Mouse (Mus musculus): ENCODE data around the gene Ak3. TPM values are rescaled to one million over a fixed set of nuclear protein-coding genes. Genes with fewer than 3 reads are reported as not detected.

The Ak3 gene
- polyA plus RNA-seq, 1 experiment from 2014 or later = 79.3 TPM

- H3K27ac ChIP-seq (ENCODE audit: low read length) = no peak overlapping the region
- H3K9me3 ChIP-seq (ENCODE audit: low read length) = no peaks in the 10 kb centered on the region
- H3K36me3 ChIP-seq (ENCODE audit: insufficient read depth, low read length) = peaks cover 23% of the 10 kb centered on the region
- no peaks in the 10 kb centered on the region for H3K4me1 ChIP-seq (ENCODE audit: insufficient read depth, low read depth, low read length)
- H3K4me3 ChIP-seq (ENCODE audit: low read depth, low read length) = no peak overlapping the region
- WGBS = 91% methylated on average over 7 of the region's 7 CpGs
- no peak overlapping the region for H3K9ac ChIP-seq (replicated peaks; ENCODE audit: low read depth)
- TF ChIP-seq CTCF (IDR thresholded peaks at IDR 0.05) (no peak), EP300 (IDR thresholded peaks at IDR 0.05) (no peak)
- no peaks in the 10 kb centered on the region for H3K27me3 ChIP-seq (replicated peaks; ENCODE audit: insufficient read depth, low read length)
- ATAC-seq = no peak
- no peak for DNase-seq (ENCODE audit: low spot score)
- H3K4me2 ChIP-seq (replicated peaks; ENCODE audit: low read depth, low read length) = no peak overlapping the region
Measured at GRCm38 (mm10) chr19:29021754-29022345, 25.9 kb downstream of the Ak3 start.

GRCm38 (mm10) chr19:29019647-29020046 lies 28.1 kb downstream of the Ak3 start:
- H3K36me3 ChIP-seq (ENCODE audit: insufficient read depth, low read length) = peaks cover 15% of the 10 kb centered on the region
- no peak for TF ChIP-seq EP300 (IDR thresholded peaks at IDR 0.05)
- TF ChIP-seq CTCF (IDR thresholded peaks at IDR 0.05) = peak; percentile 45
- ATAC-seq = no peak

GRCm38 (mm10) chr19:29016786-29017185 lies 31.0 kb downstream of the Ak3 start:
- no peaks in the 10 kb centered on the region for H3K4me1 ChIP-seq (ENCODE audit: insufficient read depth, low read depth, low read length)
- H3K27me3 ChIP-seq (replicated peaks; ENCODE audit: insufficient read depth, low read length) = no peaks in the 10 kb centered on the region
- peaks cover 13% of the 10 kb centered on the region; the same call in 1 of the 2 replicates for H3K36me3 ChIP-seq (ENCODE audit: insufficient read depth, low read length)
- 0 out of 2 replicates have a peak overlapping the region, but pooled peaks have one; percentile 9 for H3K27ac ChIP-seq (ENCODE audit: low read length)
- H3K4me3 ChIP-seq (ENCODE audit: low read depth, low read length) = no peak overlapping the region
- no peak overlapping the region for H3K9ac ChIP-seq (replicated peaks; ENCODE audit: low read depth)
- 60% methylated on average over 5 of the region's 5 CpGs for WGBS
- no peak for TF ChIP-seq EP300 (IDR thresholded peaks at IDR 0.05)
- TF ChIP-seq CTCF (IDR thresholded peaks at IDR 0.05) = no peak
- DNase-seq (ENCODE audit: low spot score) (no peak), ATAC-seq (no peak)
- no peak overlapping the region for H3K4me2 ChIP-seq (replicated peaks; ENCODE audit: low read depth, low read length)
- H3K9me3 ChIP-seq (ENCODE audit: low read length) = no peaks in the 10 kb centered on the region

More at GRCm38 (mm10) chr19:29019647-29020046, 28.1 kb downstream of the Ak3 start:
- Histone ChIP-seq H3K9me3 (ENCODE audit: low read length) (no peaks in the 10 kb centered on the region), H3K9ac (replicated peaks; ENCODE audit: low read depth) (no peak overlapping the region), H3K27ac (ENCODE audit: low read length) (no peak overlapping the region), H3K4me1 (ENCODE audit: insufficient read depth, low read depth, low read length) (no peaks in the 10 kb centered on the region), H3K4me3 (ENCODE audit: low read depth, low read length) (no peak overlapping the region), H3K27me3 (replicated peaks; ENCODE audit: insufficient read depth, low read length) (no peaks in the 10 kb centered on the region), H3K4me2 (replicated peaks; ENCODE audit: low read depth, low read length) (no peak overlapping the region)
- DNase-seq (ENCODE audit: low spot score) = no peak
- WGBS = 95% methylated on average over 3 of the region's 3 CpGs

GRCm38 (mm10) chr19:29016204-29016765 lies 31.5 kb downstream of the Ak3 start:
- no peak for TF ChIP-seq EP300 (IDR thresholded peaks at IDR 0.05)
- no peak for TF ChIP-seq CTCF (IDR thresholded peaks at IDR 0.05)
- no peak for ATAC-seq
- no peak overlapping the region for H3K4me3 ChIP-seq (ENCODE audit: low read depth, low read length)
- DNase-seq (ENCODE audit: low spot score) = no peak
- WGBS = 77% methylated on average over 5 of the region's 5 CpGs
- no peaks in the 10 kb centered on the region for H3K27me3 ChIP-seq (replicated peaks; ENCODE audit: insufficient read depth, low read length)
- no peaks in the 10 kb centered on the region for H3K9me3 ChIP-seq (ENCODE audit: low read length)
- H3K4me1 ChIP-seq (ENCODE audit: insufficient read depth, low read depth, low read length) = no peaks in the 10 kb centered on the region
- no peak overlapping the region for H3K9ac ChIP-seq (replicated peaks; ENCODE audit: low read depth)
- H3K27ac ChIP-seq (ENCODE audit: low read length) = no peak overlapping the region
- peaks cover 15% of the 10 kb centered on the region; the same call in 1 of the 2 replicates for H3K36me3 ChIP-seq (ENCODE audit: insufficient read depth, low read length)
- no peak overlapping the region for H3K4me2 ChIP-seq (replicated peaks; ENCODE audit: low read depth, low read length)

GRCm38 (mm10) chr19:29015410-29016203 lies 32.2 kb downstream of the Ak3 start:
- no peak overlapping the region for H3K4me2 ChIP-seq (replicated peaks; ENCODE audit: low read depth, low read length)
- 82% methylated on average over 8 of the region's 8 CpGs for WGBS
- no peak for DNase-seq (ENCODE audit: low spot score)
- TF ChIP-seq CTCF (IDR thresholded peaks at IDR 0.05) (no peak), EP300 (IDR thresholded peaks at IDR 0.05) (no peak)
- H3K27me3 ChIP-seq (replicated peaks; ENCODE audit: insufficient read depth, low read length) = no peaks in the 10 kb centered on the region
- peaks cover 12% of the 10 kb centered on the region; the same call in 1 of the 2 replicates for H3K36me3 ChIP-seq (ENCODE audit: insufficient read depth, low read length)
- H3K27ac ChIP-seq (ENCODE audit: low read length) = no peak overlapping the region
- no peak overlapping the region for H3K9ac ChIP-seq (replicated peaks; ENCODE audit: low read depth)
- ATAC-seq = no peak
- H3K4me1 ChIP-seq (ENCODE audit: insufficient read depth, low read depth, low read length) = no peaks in the 10 kb centered on the region
- H3K9me3 ChIP-seq (ENCODE audit: low read length) = no peaks in the 10 kb centered on the region
- no peak overlapping the region for H3K4me3 ChIP-seq (ENCODE audit: low read depth, low read length)

- WGBS = 87% methylated on average over 5 of the region's 5 CpGs
- ATAC-seq = no peak
- no peak overlapping the region for H3K4me2 ChIP-seq (replicated peaks; ENCODE audit: low read depth, low read length)
- H3K9ac ChIP-seq (replicated peaks; ENCODE audit: low read depth) = no peak overlapping the region
- H3K9me3 ChIP-seq (ENCODE audit: low read length) = no peaks in the 10 kb centered on the region
- TF ChIP-seq CTCF (IDR thresholded peaks at IDR 0.05) = no peak
- TF ChIP-seq EP300 (IDR thresholded peaks at IDR 0.05) = no peak
- H3K4me1 ChIP-seq (ENCODE audit: insufficient read depth, low read depth, low read length) = no peaks in the 10 kb centered on the region
- no peak overlapping the region for H3K27ac ChIP-seq (ENCODE audit: low read length)
- no peaks in the 10 kb centered on the region for H3K27me3 ChIP-seq (replicated peaks; ENCODE audit: insufficient read depth, low read length)
- no peak overlapping the region for H3K4me3 ChIP-seq (ENCODE audit: low read depth, low read length)
- H3K36me3 ChIP-seq (ENCODE audit: insufficient read depth, low read length) = 0 out of 2 replicates have a peak, but pooled peaks cover 12% of the 10 kb centered on the region
- DNase-seq (ENCODE audit: low spot score) = no peak
Measured at GRCm38 (mm10) chr19:29014466-29015055, 33.2 kb downstream of the Ak3 start.

All from lung, postnatal 0 days (tissue).